In the genomic region with DNA sequence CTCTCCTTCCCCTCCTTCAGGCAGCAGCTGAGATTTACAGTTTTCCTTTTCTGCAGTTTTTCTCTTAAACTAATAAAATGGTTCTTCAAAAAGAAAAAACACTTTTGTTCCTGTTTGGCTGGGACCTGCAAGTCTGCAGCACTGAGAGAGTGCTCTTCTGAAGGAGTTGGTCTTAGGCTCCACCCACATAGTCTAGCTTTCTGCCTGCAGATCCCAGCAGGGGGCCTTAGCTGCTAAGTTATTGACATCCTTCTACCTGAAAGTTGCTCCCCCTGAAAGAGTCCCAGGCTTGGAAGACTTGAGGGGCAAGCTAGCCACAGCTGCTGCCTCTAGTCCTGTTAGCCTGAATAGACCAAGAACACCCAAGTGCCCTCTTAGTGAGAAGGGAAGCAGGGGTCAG, we compare ENCODE assay signal across 14 mouse cellular contexts. TPM values are rescaled to one million over a fixed set of nuclear protein-coding genes. Genes with fewer than 3 reads are reported as not detected.
"Had no signal": no experiment of that assay in that cellular context is flagged by ENCODE, and none has a peak within 500 bp of the region (broad histone marks: within the 10 kb centered on the region; RNA-seq: fewer than 3 reads in every experiment).

No protein-coding gene starts in this region.

- H3K4me1 ChIP-seq: limb, embryonic 15.5 days; liver, embryonic 12.5 days; neural tube, embryonic 12.5 days; stomach, embryonic 15.5 days had no signal

- H3K9ac ChIP-seq: limb, embryonic 15.5 days; liver, embryonic 12.5 days; lung, embryonic 14.5 days; neural tube, embryonic 12.5 days; stomach, embryonic 15.5 days had no signal

- DNase-seq: kidney, adult 11 months; kidney, adult 9 months; kidney, postnatal 14 days; layer of hippocampus, adult 9-11 months; layer of hippocampus, postnatal 36 days; lung, embryonic 14.5 days; lung, postnatal 14 days; midbrain, embryonic 14.5 days; thymus, postnatal 36 days had no signal

- H3K27ac ChIP-seq: limb, embryonic 15.5 days; liver, embryonic 12.5 days; neural tube, embryonic 12.5 days; stomach, embryonic 15.5 days had no signal

- H3K9me3 ChIP-seq: limb, embryonic 15.5 days; liver, embryonic 12.5 days; neural tube, embryonic 12.5 days; stomach, embryonic 15.5 days had no signal

- ATAC-seq: liver, embryonic 12.5 days had no signal

- H3K4me2 ChIP-seq: limb, embryonic 15.5 days; liver, embryonic 12.5 days; lung, embryonic 14.5 days; neural tube, embryonic 12.5 days; stomach, embryonic 15.5 days had no signal

- H3K27me3 ChIP-seq: limb, embryonic 15.5 days; liver, embryonic 12.5 days; neural tube, embryonic 12.5 days; stomach, embryonic 15.5 days had no signal

- H3K4me3 ChIP-seq: limb, embryonic 15.5 days; liver, embryonic 12.5 days; neural tube, embryonic 12.5 days; stomach, embryonic 15.5 days had no signal

RNA-seq across cellular contexts. Expression of a gene that starts 48.4 kb away (rescaled TPM):
- total RNA-seq: monocyte, adult 5-6 weeks had no signal
